Mouse (Mus musculus) cortical plate, adult 2 months (tissue): ENCODE results near the gene Eng.

Experiments used
- CTCF ChIP-seq: fragments of 200-500 bp; IDR thresholded peaks from 2 replicates; pipeline ENCODE4 v1.5.1; 2011; ENCODE audit warnings: mild to moderate bottlenecking, control low read depth, low read length; ENCODE audit not compliant: insufficient read depth; ENCODE audit errors: extremely low read depth
- POLR2A ChIP-seq: fragments of 200-500 bp; IDR thresholded peaks from 2 replicates; pipeline ENCODE4 v1.6.1; 2011; ENCODE audit warnings: mild to moderate bottlenecking, low read length, control low read depth; ENCODE audit not compliant: insufficient read depth; ENCODE audit errors: extremely low read depth

DNA sequence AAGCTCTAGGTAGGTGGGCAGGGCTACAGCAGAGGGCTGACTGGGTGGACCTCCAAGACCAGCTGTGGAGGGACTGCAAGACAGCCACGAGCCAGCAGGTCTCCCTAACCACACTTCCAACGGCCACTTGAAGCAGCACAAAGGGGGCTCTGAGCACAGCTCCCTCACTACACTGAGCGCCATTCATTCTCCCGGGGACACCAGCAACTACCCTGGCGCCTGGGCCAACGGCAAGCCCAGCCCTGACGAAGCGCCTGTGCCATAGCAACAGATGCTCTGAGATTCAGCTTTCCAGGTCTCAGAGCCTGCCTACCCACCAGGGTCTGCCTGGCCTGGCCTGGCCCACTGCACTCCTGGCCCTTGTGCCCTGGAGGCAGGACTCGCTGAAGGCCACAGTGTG, 72.4 kb downstream of the Eng start:
- no peak for TF ChIP-seq CTCF
- no peak for TF ChIP-seq POLR2A
